Mouse (Mus musculus) intestine, embryonic 16.5 days (tissue): Measurements from ENCODE around the gene Jam2. TPM values are rescaled to one million over a fixed set of nuclear protein-coding genes. Genes with fewer than 3 reads are reported as not detected.
A peak's percentile ranks its signal among the peaks of the same experiment; 100 is the strongest.

ENCODE experiments used
- ATAC-seq: fragments of 200-750 bp; cut with Nextera tagmentation; 2 replicates; pipeline ENCODE4 v1.8.0; 2017; ENCODE audit warnings: moderate TSS enrichment, moderate library complexity
- H3K27ac ChIP-seq: fragments of 300-500 bp; sonication (generic); 2 replicates; pipeline ENCODE4 v1.5.1; 2014; ENCODE audit warnings: mild to moderate bottlenecking, low read length
- H3K27me3 ChIP-seq: fragments of 300-500 bp; sonication (generic); replicated peaks from 2 replicates; pipeline ENCODE4 v1.6.1; 2014; ENCODE audit warnings: low read length, control low read depth, mixed read lengths; ENCODE audit not compliant: control insufficient read depth, insufficient read depth
- H3K36me3 ChIP-seq: fragments of 300-500 bp; sonication (generic); 2 replicates; pipeline ENCODE4 v1.6.1; 2014; ENCODE audit warnings: low read length, control low read depth; ENCODE audit not compliant: control insufficient read depth, insufficient read depth
- H3K4me1 ChIP-seq: fragments of 300-500 bp; sonication (generic); 2 replicates; pipeline ENCODE4 v1.6.1; 2014; ENCODE audit warnings: low read length, control low read depth, mixed read lengths; ENCODE audit not compliant: control insufficient read depth, insufficient read depth
- H3K4me2 ChIP-seq: fragments of 300-500 bp; sonication (generic); 2 replicates; pipeline ENCODE4 v1.6.1; 2014; ENCODE audit warnings: low read depth, low read length, control low read depth
- H3K4me3 ChIP-seq: fragments of 300-500 bp; sonication (generic); 2 replicates; pipeline ENCODE4 v1.5.1; 2014; ENCODE audit warnings: mild to moderate bottlenecking, low read length
- H3K9ac ChIP-seq: fragments of 300-500 bp; sonication (generic); 2 replicates; pipeline ENCODE4 v1.6.1; 2014; ENCODE audit warnings: low read depth, low read length
- H3K9me3 ChIP-seq: fragments of 300-500 bp; sonication (generic); 2 replicates; pipeline ENCODE4 v1.6.1; 2016; ENCODE audit warnings: low read length, control low read depth; ENCODE audit not compliant: control insufficient read depth
- WGBS: fragments of 180-500 bp; shearing (Covaris S2); extraction: QIAGEN DNeasy Blood & Tissue Kit; methylation state at CpG from one replicate; pipeline ENCODE4 v1.1.7; 2014; 5-methylcytosine and 5-hydroxymethylcytosine counted together
- polyA plus RNA-seq: library from polyadenylated mRNA; unstranded; fragments of >200 nt; fragmentation: Nextera tagmentation; extraction: Ambion mirVana; gene quantifications from 2 replicates; pipeline ENCODE4 v1.2.1, GENCODE M21; 2015

The Jam2 gene
- polyA plus RNA-seq, 1 experiment from 2014 or later = 5.5 TPM

DNA sequence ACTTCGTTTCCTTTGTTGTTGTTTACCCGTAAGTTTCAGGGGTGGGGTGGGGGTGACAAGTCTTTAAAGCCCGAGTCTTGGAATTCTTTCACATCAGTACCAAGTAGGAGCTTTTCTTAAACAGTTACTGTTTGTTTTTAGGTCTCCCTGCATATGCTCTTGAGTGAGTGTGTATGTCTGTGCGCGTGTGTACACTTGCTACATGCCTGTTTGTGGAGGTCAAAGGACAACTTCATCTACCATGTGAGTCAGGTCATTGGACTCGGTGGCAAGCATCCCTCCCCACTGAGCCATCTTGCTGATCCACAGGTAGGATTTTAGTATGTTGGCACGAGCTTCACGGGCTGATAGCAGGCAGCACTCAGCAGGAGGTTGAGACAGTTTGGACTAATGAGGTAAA lies 99.9 kb downstream of the Jam2 start:
- no peak for ATAC-seq
- WGBS = 81% methylated on average over 8 of the region's 8 CpGs
- Histone ChIP-seq H3K9me3 (no peaks in the 10 kb centered on the region), H3K9ac (no peak overlapping the region), H3K4me1 (0 out of 2 replicates have a peak, but pooled peaks cover 4% of the 10 kb centered on the region), H3K4me3 (no peak overlapping the region), H3K27ac (no peak overlapping the region), H3K27me3 (no peaks in the 10 kb centered on the region), H3K36me3 (no peaks in the 10 kb centered on the region), H3K4me2 (no peak overlapping the region)

DNA sequence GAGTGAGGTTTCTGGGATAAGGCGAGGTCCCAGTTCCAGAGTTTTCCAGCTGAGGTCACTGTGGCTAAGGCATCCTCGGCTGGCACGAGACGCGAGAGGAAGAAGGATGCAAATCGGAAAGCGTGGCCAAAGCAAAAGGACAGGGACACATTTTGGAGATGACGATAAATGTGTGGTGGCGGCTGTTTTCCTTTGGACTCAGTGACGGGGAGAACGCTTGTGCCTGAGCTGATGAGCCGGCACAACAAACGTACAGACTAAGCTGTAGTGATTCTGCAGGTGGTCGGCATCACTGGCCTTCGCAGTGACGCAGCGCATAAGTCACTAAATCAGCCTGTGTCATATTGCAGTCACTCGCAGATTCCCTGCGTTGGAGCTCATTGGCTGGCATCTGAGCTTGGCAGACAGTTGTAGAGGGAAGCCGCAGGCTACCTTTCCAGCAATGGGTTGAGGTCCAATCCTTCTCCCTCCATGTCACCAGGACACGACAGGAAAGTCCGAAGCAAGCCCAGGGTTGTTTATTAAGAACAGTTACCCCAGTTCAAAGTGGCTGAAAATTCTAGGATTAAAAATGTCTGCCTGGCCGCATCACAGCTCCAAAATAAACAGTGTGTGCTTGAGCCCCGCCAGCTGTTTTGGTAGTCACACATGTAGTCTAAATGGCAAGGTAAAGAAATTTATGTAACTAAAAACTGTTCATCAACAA lies 101.2 kb downstream of the Jam2 start:
- Histone ChIP-seq H3K27ac (peak overlapping the region; percentile 23; the same call in 1 of the 2 replicates), H3K27me3 (no peaks in the 10 kb centered on the region), H3K36me3 (no peaks in the 10 kb centered on the region), H3K9me3 (no peaks in the 10 kb centered on the region), H3K9ac (no peak overlapping the region), H3K4me3 (peak overlapping the region; percentile 12; the same call in 1 of the 2 replicates), H3K4me2 (peak overlapping the region; percentile 47), H3K4me1 (0 out of 2 replicates have a peak, but pooled peaks cover 4% of the 10 kb centered on the region)
- WGBS = 58% methylated on average over 24 of the region's 24 CpGs
- no peak for ATAC-seq

Other genes with a start within 250 kb of the Jam2 start
- 45.1 and 49.4 TPM in 2 replicates for gene Mrpl39, start 38.4 kb upstream of the Jam2 start, polyA plus RNA-seq
- 24.3 and 25.1 TPM in 2 replicates for gene Gabpa, start 60.8 kb downstream of the Jam2 start, polyA plus RNA-seq
- gene Atp5j, start 61.5 kb downstream of the Jam2 start, polyA plus RNA-seq = 1,127 and 1,131 TPM in 2 replicates